Mouse (Mus musculus) neural tube, embryonic 11.5 days (tissue): Measurements from ENCODE around the gene Pkd1l1. TPM values are rescaled to one million over a fixed set of nuclear protein-coding genes. Genes with fewer than 3 reads are reported as not detected.
A peak's percentile ranks its signal among the peaks of the same experiment; 100 is the strongest.

Experiments used
- ATAC-seq: fragments of 200-750 bp; cut with Nextera tagmentation; 2 replicates; pipeline ENCODE4 v1.8.0; 2017; ENCODE audit warnings: moderate number of reproducible peaks, mild to moderate bottlenecking, moderate TSS enrichment, moderate library complexity; ENCODE audit not compliant: insufficient read depth, low FRiP score, low TSS enrichment
- DNase-seq: peaks from one replicate; pipeline ENCODE4 v3.0.0-alpha.2; 2015; ENCODE audit warnings: low spot score
- H3K27ac ChIP-seq: fragments of 300-500 bp; sonication (generic); 2 replicates; pipeline ENCODE4 v1.5.1; 2014; ENCODE audit warnings: low read depth, mild to moderate bottlenecking, low read length
- H3K27me3 ChIP-seq: fragments of 300-500 bp; sonication (generic); 2 replicates; pipeline ENCODE4 v1.6.1; 2014; ENCODE audit warnings: mild to moderate bottlenecking, low read length, mixed read lengths; ENCODE audit not compliant: control insufficient read depth, insufficient read depth
- H3K36me3 ChIP-seq: fragments of 300-500 bp; sonication (generic); 2 replicates; pipeline ENCODE4 v1.6.1; 2014; ENCODE audit warnings: mild to moderate bottlenecking, low read length, moderate library complexity, mixed read lengths; ENCODE audit not compliant: control insufficient read depth, insufficient read depth
- H3K4me1 ChIP-seq: fragments of 300-500 bp; sonication (generic); 2 replicates; pipeline ENCODE4 v1.6.1; 2014; ENCODE audit warnings: low read length, mixed read lengths; ENCODE audit not compliant: control insufficient read depth, insufficient read depth
- H3K4me2 ChIP-seq: fragments of 300-500 bp; sonication (generic); 2 replicates; pipeline ENCODE4 v1.6.1; 2014; ENCODE audit warnings: low read depth, mild to moderate bottlenecking, moderate library complexity
- H3K4me3 ChIP-seq: fragments of 300-500 bp; sonication (generic); 2 replicates; pipeline ENCODE4 v1.5.1; 2014; ENCODE audit warnings: low read depth, low read length
- H3K9ac ChIP-seq: fragments of 300-500 bp; sonication (generic); 2 replicates; pipeline ENCODE4 v1.6.1; 2014; ENCODE audit warnings: mild to moderate bottlenecking, low read length
- H3K9me3 ChIP-seq: fragments of 300-500 bp; sonication (generic); 2 replicates; pipeline ENCODE4 v1.6.1; 2016; ENCODE audit warnings: low read length; ENCODE audit not compliant: control insufficient read depth
- WGBS: fragments of 180-500 bp; shearing (Covaris S2); extraction: QIAGEN DNeasy Blood & Tissue Kit; methylation state at CpG from one replicate; pipeline ENCODE4 v1.1.7; 2014; 5-methylcytosine and 5-hydroxymethylcytosine counted together
- polyA plus RNA-seq: library from polyadenylated mRNA; unstranded; fragments of >200 nt; fragmentation: Nextera tagmentation; extraction: Ambion mirVana; gene quantifications from 2 replicates; pipeline ENCODE4 v1.2.1, GENCODE M21; 2014

The Pkd1l1 gene
- polyA plus RNA-seq, 1 experiment from 2014 or later, result 0.25 TPM

- Histone ChIP-seq H3K4me1 (no peaks in the 10 kb centered on the region), H3K9me3 (no peaks in the 10 kb centered on the region), H3K36me3 (no peaks in the 10 kb centered on the region), H3K27ac (no peak overlapping the region), H3K27me3 (no peaks in the 10 kb centered on the region), H3K4me2 (no peak overlapping the region), H3K9ac (no peak overlapping the region), H3K4me3 (no peak overlapping the region)
- WGBS, result 64% methylated on average over 2 of the region's 2 CpGs
- no peak for ATAC-seq
- no peak for DNase-seq
These were observed 91.5 kb downstream of the Pkd1l1 start for GRCm38 (mm10) chr11:8881521-8881920.

GRCm38 (mm10) chr11:8870115-8870514 is 103.0 kb downstream of the Pkd1l1 start:
- no peaks in the 10 kb centered on the region for H3K36me3 ChIP-seq
- no peaks in the 10 kb centered on the region for H3K27me3 ChIP-seq
- H3K4me1 ChIP-seq, result no peaks in the 10 kb centered on the region
- no peaks in the 10 kb centered on the region for H3K9me3 ChIP-seq
- 97% methylated on average over 5 of the region's 5 CpGs for WGBS
- no peak overlapping the region for H3K9ac ChIP-seq
- no peak overlapping the region for H3K4me3 ChIP-seq
- DNase-seq (no peak), ATAC-seq (no peak)
- no peak overlapping the region for H3K4me2 ChIP-seq
- H3K27ac ChIP-seq, result no peak overlapping the region

GRCm38 (mm10) chr11:8866021-8866420 is 107.0 kb downstream of the Pkd1l1 start:
- H3K4me3 ChIP-seq, result no peak overlapping the region
- H3K27ac ChIP-seq, result no peak overlapping the region
- H3K27me3 ChIP-seq, result no peaks in the 10 kb centered on the region
- no peaks in the 10 kb centered on the region for H3K4me1 ChIP-seq
- no peak overlapping the region for H3K9ac ChIP-seq
- no peaks in the 10 kb centered on the region for H3K36me3 ChIP-seq
- no peak for DNase-seq
- H3K9me3 ChIP-seq, result no peaks in the 10 kb centered on the region
- ATAC-seq, result no peak
- H3K4me2 ChIP-seq, result no peak overlapping the region
- 93% methylated on average over 7 of the region's 7 CpGs for whole genome bisulfite sequencing

- Histone ChIP-seq H3K9me3 (no peaks in the 10 kb centered on the region), H3K36me3 (no peaks in the 10 kb centered on the region), H3K27ac (no peak overlapping the region), H3K9ac (no peak overlapping the region), H3K4me1 (no peaks in the 10 kb centered on the region), H3K4me3 (no peak overlapping the region), H3K27me3 (no peaks in the 10 kb centered on the region), H3K4me2 (no peak overlapping the region)
- 67% methylated on average over 8 of the region's 8 CpGs for WGBS
- ATAC-seq (no peak), DNase-seq (peak; percentile 19)
These were observed 109.0 kb downstream of the Pkd1l1 start for GRCm38 (mm10) chr11:8863955-8864675.

GRCm38 (mm10) chr11:8862426-8862825 is 110.6 kb downstream of the Pkd1l1 start:
- Histone ChIP-seq H3K9me3 (no peaks in the 10 kb centered on the region), H3K9ac (no peak overlapping the region), H3K27me3 (no peaks in the 10 kb centered on the region), H3K27ac (no peak overlapping the region), H3K4me1 (no peaks in the 10 kb centered on the region), H3K4me3 (no peak overlapping the region), H3K4me2 (no peak overlapping the region), H3K36me3 (no peaks in the 10 kb centered on the region)
- no peak for DNase-seq
- WGBS, result 83% methylated on average over 4 of the region's 4 CpGs
- ATAC-seq, result no peak

GRCm38 (mm10) chr11:8861978-8862377 is 111.1 kb downstream of the Pkd1l1 start:
- Histone ChIP-seq H3K9ac (no peak overlapping the region), H3K4me3 (no peak overlapping the region), H3K36me3 (no peaks in the 10 kb centered on the region), H3K9me3 (no peaks in the 10 kb centered on the region), H3K4me2 (no peak overlapping the region), H3K27ac (no peak overlapping the region), H3K4me1 (no peaks in the 10 kb centered on the region), H3K27me3 (no peaks in the 10 kb centered on the region)
- DNase-seq (no peak), ATAC-seq (peak; percentile 56; the same call in 1 of the 2 replicates)
- WGBS, result 51% methylated on average over 4 of the region's 4 CpGs

GRCm38 (mm10) chr11:8860878-8861277 is 112.2 kb downstream of the Pkd1l1 start:
- no peaks in the 10 kb centered on the region for H3K9me3 ChIP-seq
- no peak overlapping the region for H3K4me2 ChIP-seq
- no peak overlapping the region for H3K27ac ChIP-seq
- H3K9ac ChIP-seq, result no peak overlapping the region
- ATAC-seq (no peak), DNase-seq (no peak)
- no peaks in the 10 kb centered on the region for H3K36me3 ChIP-seq
- no peaks in the 10 kb centered on the region for H3K4me1 ChIP-seq
- no peaks in the 10 kb centered on the region for H3K27me3 ChIP-seq
- H3K4me3 ChIP-seq, result no peak overlapping the region
- 26% methylated on average over 3 of the region's 3 CpGs for WGBS

GRCm38 (mm10) chr11:8859868-8860267 is 113.2 kb downstream of the Pkd1l1 start:
- H3K4me1 ChIP-seq, result no peaks in the 10 kb centered on the region
- ATAC-seq (no peak), DNase-seq (peak; percentile 67)
- no peaks in the 10 kb centered on the region for H3K9me3 ChIP-seq
- no peak overlapping the region for H3K4me2 ChIP-seq
- no peak overlapping the region for H3K27ac ChIP-seq
- no peak overlapping the region for H3K4me3 ChIP-seq
- 35% methylated on average over 5 of the region's 5 CpGs for WGBS
- H3K27me3 ChIP-seq, result no peaks in the 10 kb centered on the region
- H3K36me3 ChIP-seq, result no peaks in the 10 kb centered on the region
- H3K9ac ChIP-seq, result no peak overlapping the region

GRCm38 (mm10) chr11:8859041-8859440 is 114.0 kb downstream of the Pkd1l1 start:
- ATAC-seq (no peak), DNase-seq (no peak)
- 76% methylated on average over 3 of the region's 3 CpGs for WGBS
- H3K27ac ChIP-seq, result no peak overlapping the region
- H3K9me3 ChIP-seq, result no peaks in the 10 kb centered on the region
- H3K27me3 ChIP-seq, result no peaks in the 10 kb centered on the region
- H3K36me3 ChIP-seq, result no peaks in the 10 kb centered on the region
- no peak overlapping the region for H3K9ac ChIP-seq
- H3K4me1 ChIP-seq, result no peaks in the 10 kb centered on the region
- H3K4me2 ChIP-seq, result no peak overlapping the region
- no peak overlapping the region for H3K4me3 ChIP-seq
